18 mouse cellular contexts compared by ENCODE assay signal in the genomic region with DNA sequence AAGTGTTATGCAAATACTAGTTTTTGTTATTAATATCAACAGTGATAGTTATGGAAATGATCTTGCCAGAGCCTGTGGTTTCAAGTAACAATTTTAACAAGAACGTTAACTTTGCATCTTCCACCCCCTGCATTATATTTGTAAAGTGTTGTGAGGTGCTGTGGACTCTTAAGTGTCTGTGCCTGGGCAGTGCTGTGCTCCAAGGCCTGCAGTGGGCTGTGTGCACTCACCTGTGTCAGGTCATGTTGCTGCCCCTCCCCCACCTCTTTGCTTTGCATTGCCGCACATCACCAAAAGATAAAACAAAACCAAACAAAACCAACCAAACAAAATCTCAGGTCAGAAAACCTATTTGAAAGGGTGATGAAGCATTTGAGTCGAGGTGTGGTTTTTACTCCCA.
"Had no signal": no experiment of that assay in that cellular context is flagged by ENCODE, and none has a peak within 500 bp of the region (broad histone marks: within the 10 kb centered on the region; RNA-seq: fewer than 3 reads in every experiment).

No protein-coding gene starts in this region.

- H3K9ac ChIP-seq: lung, embryonic 14.5 days; midbrain, embryonic 12.5 days; neural tube, embryonic 13.5 days; neural tube, embryonic 15.5 days had no signal

- H3K27me3 ChIP-seq: midbrain, embryonic 12.5 days; neural tube, embryonic 13.5 days; neural tube, embryonic 15.5 days had no signal

- H3K9me3 ChIP-seq: midbrain, embryonic 10.5 days; midbrain, embryonic 12.5 days; neural tube, embryonic 13.5 days; neural tube, embryonic 15.5 days had no signal

- H3K27ac ChIP-seq: midbrain, embryonic 10.5 days; midbrain, embryonic 12.5 days; neural tube, embryonic 13.5 days; neural tube, embryonic 15.5 days had no signal

- H3K4me2 ChIP-seq: lung, embryonic 14.5 days; midbrain, embryonic 12.5 days; neural tube, embryonic 13.5 days; neural tube, embryonic 15.5 days had no signal

- DNase-seq: lung, embryonic 14.5 days; lung, postnatal 10 days; lung, postnatal 4 days; midbrain, embryonic 14.5 days; retina, postnatal 1 day; right cerebral cortex, adult 18-20 months; right cerebral cortex, postnatal 25 days; right cerebral cortex, postnatal 4 days; spleen, adult 18-20 months; thymus, adult 18-20 months; thymus, postnatal 14 days; thymus, postnatal 36 days had no signal

- ATAC-seq: midbrain, embryonic 16.5 days had no signal

- H3K4me1 ChIP-seq: midbrain, embryonic 10.5 days; midbrain, embryonic 12.5 days had no signal

- H3K4me3 ChIP-seq: midbrain, embryonic 10.5 days; midbrain, embryonic 12.5 days; myocyte; neural tube, embryonic 13.5 days; neural tube, embryonic 15.5 days had no signal

- H3K36me3 ChIP-seq: midbrain, embryonic 10.5 days; midbrain, embryonic 12.5 days; neural tube, embryonic 13.5 days; neural tube, embryonic 15.5 days had no signal
